Mouse (Mus musculus) limb, embryonic 12.5 days (tissue): ENCODE data around the gene Trmt2a. TPM values are rescaled to one million over a fixed set of nuclear protein-coding genes. Genes with fewer than 3 reads are reported as not detected.
"Not testable (repeated sequence)": the region's sequence is repeated elsewhere in the genome, so short reads cannot be mapped to it uniquely, and the experiment has no call there.

Experiments used
- ATAC-seq: fragments of 200-750 bp; cut with Nextera tagmentation; 2 replicates; pipeline ENCODE4 v1.8.0; 2017; ENCODE audit warnings: low read depth, moderate TSS enrichment; ENCODE audit not compliant: insufficient number of reproducible peaks, insufficient read depth, low FRiP score, low TSS enrichment
- H3K27ac ChIP-seq: fragments of 300-500 bp; sonication (generic); 2 replicates; pipeline ENCODE4 v1.5.1; 2016; ENCODE audit warnings: mild to moderate bottlenecking, moderate library complexity
- H3K27me3 ChIP-seq: fragments of 300-500 bp; sonication (generic); 2 replicates; pipeline ENCODE4 v1.6.1; 2016; ENCODE audit warnings: mild to moderate bottlenecking, moderate library complexity
- H3K36me3 ChIP-seq: fragments of 300-500 bp; sonication (generic); 2 replicates; pipeline ENCODE4 v1.6.1; 2016; ENCODE audit warnings: mild to moderate bottlenecking, moderate library complexity
- H3K4me1 ChIP-seq: fragments of 300-500 bp; sonication (generic); replicated peaks from 2 replicates; pipeline ENCODE4 v1.6.1; 2016
- H3K4me2 ChIP-seq: fragments of 300-500 bp; sonication (generic); 2 replicates; pipeline ENCODE4 v1.6.1; 2016; ENCODE audit warnings: mild to moderate bottlenecking, moderate library complexity
- H3K4me3 ChIP-seq: fragments of 300-500 bp; sonication (generic); replicated peaks from 2 replicates; pipeline ENCODE4 v1.5.1; 2016; ENCODE audit warnings: mild to moderate bottlenecking
- H3K9ac ChIP-seq: fragments of 300-500 bp; sonication (generic); replicated peaks from 2 replicates; pipeline ENCODE4 v1.6.1; 2016; ENCODE audit warnings: mild to moderate bottlenecking, moderate library complexity
- H3K9me3 ChIP-seq: fragments of 300-500 bp; sonication (generic); 2 replicates; pipeline ENCODE4 v1.6.1; 2016; ENCODE audit warnings: mild to moderate bottlenecking, moderate library complexity
- WGBS: fragments of 180-500 bp; shearing (Covaris S2); methylation state at CpG from one replicate; pipeline ENCODE4 v1.1.7; 2016; 5-methylcytosine and 5-hydroxymethylcytosine counted together
- polyA plus RNA-seq: library from polyadenylated mRNA; unstranded; fragments of >200 nt; fragmentation: Nextera tagmentation; extraction: Ambion mirVana; gene quantifications from 2 replicates; pipeline ENCODE4 v1.2.1, GENCODE M21; 2016

Gene Trmt2a
- polyA plus RNA-seq, 1 experiment from 2014 or later: 122 TPM

GRCm38 (mm10) chr16:18250828-18251790 is 2.6 kb downstream of the Trmt2a start:
- 72% methylated on average over 10 of the region's 10 CpGs for WGBS
- Histone ChIP-seq H3K27me3 (no peaks in the 10 kb centered on the region), H3K9me3 (no peaks in the 10 kb centered on the region), H3K4me3 (peak overlapping the region; percentile 92), H3K27ac (peak overlapping the region; percentile 47; the same call in 1 of the 2 replicates), H3K9ac (peak overlapping the region; percentile 97), H3K36me3 (peaks cover 69% of the 10 kb centered on the region), H3K4me1 (peaks cover 34% of the 10 kb centered on the region), H3K4me2 (peak overlapping the region; percentile 95)
- ATAC-seq: no peak

DNA sequence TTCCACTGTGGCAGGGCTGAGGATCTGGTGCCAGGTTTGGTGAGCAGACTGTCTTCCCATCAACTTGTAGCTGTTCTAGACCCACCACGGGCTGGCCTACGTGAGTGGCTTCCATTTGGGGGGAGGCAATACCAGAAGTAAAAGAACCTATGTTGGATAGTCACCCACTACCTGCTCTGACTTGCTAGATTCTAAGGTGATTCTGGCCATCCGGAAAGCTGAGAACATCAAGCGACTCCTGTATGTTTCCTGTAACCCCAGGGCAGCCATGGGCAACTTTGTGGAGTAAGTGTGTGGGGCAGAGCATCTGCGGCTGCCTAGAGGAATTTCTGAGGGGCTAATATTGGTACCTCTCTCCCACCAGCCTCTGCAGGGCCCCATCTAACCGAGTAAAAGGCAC is 4.3 kb downstream of the Trmt2a start:
- Histone ChIP-seq H3K4me1 (peaks cover 23% of the 10 kb centered on the region), H3K9ac (no peak overlapping the region), H3K36me3 (peaks cover 74% of the 10 kb centered on the region), H3K4me3 (no peak overlapping the region), H3K27me3 (no peaks in the 10 kb centered on the region), H3K9me3 (no peaks in the 10 kb centered on the region), H3K27ac (no peak overlapping the region), H3K4me2 (no peak overlapping the region)
- no peak for ATAC-seq
- WGBS: 91% methylated on average over 6 of the region's 6 CpGs

GRCm38 (mm10) chr16:18253866-18254265 is 5.4 kb downstream of the Trmt2a start:
- peaks cover 84% of the 10 kb centered on the region for H3K36me3 ChIP-seq
- H3K9ac ChIP-seq: no peak overlapping the region
- H3K9me3 ChIP-seq: no peaks in the 10 kb centered on the region
- peaks cover 23% of the 10 kb centered on the region for H3K4me1 ChIP-seq
- WGBS: 94% methylated on average over 1 of the region's 1 CpGs
- ATAC-seq: no peak
- no peaks in the 10 kb centered on the region for H3K27me3 ChIP-seq
- no peak overlapping the region for H3K4me2 ChIP-seq
- no peak overlapping the region for H3K27ac ChIP-seq
- H3K4me3 ChIP-seq: no peak overlapping the region

DNA sequence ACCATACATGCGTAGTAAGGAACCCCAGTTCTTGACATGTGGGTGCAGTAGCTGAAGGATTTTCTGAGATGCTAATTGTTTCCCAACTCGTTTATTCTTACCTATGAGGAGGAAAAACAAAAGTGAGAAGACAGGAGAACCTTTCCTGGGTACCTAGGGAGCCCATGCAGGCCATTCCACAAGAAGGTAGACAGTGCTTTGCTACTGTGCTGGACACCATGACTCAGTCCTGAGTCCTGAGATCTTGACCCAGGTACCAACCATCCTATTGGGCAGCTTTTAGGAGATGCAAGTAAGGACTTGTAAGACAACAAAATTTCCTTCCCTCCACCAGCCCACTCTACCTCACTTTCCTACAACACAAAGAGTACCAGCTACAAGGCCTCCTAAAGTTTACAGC is 9.7 kb downstream of the Trmt2a start, which contains the start of gene Gm49776:
Gene Gm49776, minus strand, starts transcription at position 101 of the 400 bp plus-strand sequence.
- 91% methylated on average over 2 of the region's 2 CpGs for WGBS

DNA sequence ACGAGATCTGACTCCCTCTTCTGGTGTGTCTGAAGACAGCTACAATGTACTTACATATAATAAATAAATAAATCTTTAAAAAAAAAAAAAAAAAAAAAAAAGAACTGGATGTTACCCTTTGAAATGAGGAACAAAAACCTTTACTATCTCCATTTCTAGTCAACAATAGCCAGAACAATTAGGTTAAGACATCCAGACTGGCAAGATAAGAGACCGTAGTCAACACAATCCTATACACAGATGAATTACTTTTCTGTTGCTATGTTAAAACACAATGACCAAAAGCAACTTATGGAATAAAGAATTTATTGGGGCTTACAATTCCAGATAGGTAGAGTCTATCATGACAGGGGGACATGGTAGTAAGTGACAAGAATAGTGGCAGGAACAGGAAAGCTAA is 16.5 kb downstream of the Trmt2a start:
- Histone ChIP-seq H3K27ac (no peak overlapping the region), H3K4me3 (no peak overlapping the region), H3K27me3 (no peaks in the 10 kb centered on the region), H3K4me1 (no peaks in the 10 kb centered on the region), H3K36me3 (peaks cover 94% of the 10 kb centered on the region), H3K4me2 (no peak overlapping the region), H3K9me3 (no peaks in the 10 kb centered on the region), H3K9ac (no peak overlapping the region)
- 91% methylated on average over 2 of the region's 2 CpGs for WGBS
- ATAC-seq: no peak

More for the DNA sequence above, 9.7 kb downstream of the Trmt2a start, which contains the start of gene Gm49776:
- no peaks in the 10 kb centered on the region for H3K4me1 ChIP-seq
- no peak within 1 kb of the TSS for H3K27ac ChIP-seq
- no peak within 1 kb of the TSS for H3K4me2 ChIP-seq
- no peaks in the 10 kb centered on the region for H3K27me3 ChIP-seq
- no peak within 1 kb of the TSS for H3K9ac ChIP-seq
- H3K36me3 ChIP-seq: peaks cover 96% of the 10 kb centered on the region
- no peak within 1 kb of the TSS for H3K4me3 ChIP-seq
- H3K9me3 ChIP-seq: no peaks in the 10 kb centered on the region
- ATAC-seq: no peak

GRCm38 (mm10) chr16:18268182-18268581 is 19.7 kb downstream of the Trmt2a start:
- H3K9ac ChIP-seq: no peak overlapping the region
- H3K4me2 ChIP-seq: no peak overlapping the region
- WGBS: 95% methylated on average over 5 of the region's 5 CpGs
- ATAC-seq: no peak
- no peaks in the 10 kb centered on the region for H3K27me3 ChIP-seq
- H3K36me3 ChIP-seq: peaks cover 96% of the 10 kb centered on the region
- H3K4me1 ChIP-seq: no peaks in the 10 kb centered on the region
- no peaks in the 10 kb centered on the region for H3K9me3 ChIP-seq
- no peak overlapping the region for H3K27ac ChIP-seq
- H3K4me3 ChIP-seq: no peak overlapping the region

DNA sequence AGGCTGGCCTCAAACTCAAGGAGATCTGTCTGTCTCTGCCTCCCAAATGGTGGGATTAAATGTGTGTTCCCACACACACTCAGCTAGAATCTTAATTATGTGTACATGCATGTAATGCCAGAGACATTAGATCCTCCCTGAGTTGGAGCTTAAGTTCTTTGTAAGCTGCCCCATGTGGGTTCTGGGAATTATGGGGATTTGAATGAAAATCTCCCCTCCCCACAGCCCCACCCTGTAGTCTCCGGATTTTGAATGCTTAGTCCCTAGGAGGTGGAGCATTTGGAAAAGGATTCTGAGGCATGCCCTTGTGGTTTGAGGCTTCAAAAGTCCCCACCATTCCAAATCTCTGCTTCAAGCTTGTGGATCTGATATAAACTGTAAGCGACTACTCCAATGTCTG is 26.7 kb downstream of the Trmt2a start:
- Histone ChIP-seq H3K36me3 (peaks cover 94% of the 10 kb centered on the region), H3K4me3 (no peak overlapping the region), H3K27me3 (no peaks in the 10 kb centered on the region), H3K4me2 (no peak overlapping the region), H3K9ac (no peak overlapping the region), H3K9me3 (no peaks in the 10 kb centered on the region), H3K4me1 (no peaks in the 10 kb centered on the region), H3K27ac (no peak overlapping the region)
- 88% methylated on average over 2 of the region's 2 CpGs for WGBS
- no peak for ATAC-seq

DNA sequence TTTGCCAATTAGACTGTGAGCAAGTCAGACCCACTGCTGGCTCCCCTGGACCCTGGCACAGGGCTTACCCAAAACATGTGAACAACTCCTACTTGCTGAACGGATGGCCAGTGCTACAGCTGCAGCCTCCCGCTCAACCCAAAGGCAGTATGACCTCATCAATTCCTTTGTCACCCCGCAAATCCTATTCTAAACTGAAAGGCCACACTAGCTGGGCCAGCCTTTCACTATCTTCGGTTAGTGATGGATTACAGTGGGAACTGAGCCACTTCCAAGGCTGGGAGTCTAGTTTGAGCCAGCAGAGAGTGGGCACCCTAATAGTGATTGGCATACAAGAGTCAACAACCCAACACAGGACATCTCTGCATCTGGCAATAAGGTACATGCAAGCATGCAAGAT is 39.7 kb downstream of the Trmt2a start:
- Histone ChIP-seq H3K4me1 (peaks cover 28% of the 10 kb centered on the region), H3K4me2 (peak overlapping the region; percentile 97), H3K27ac (peak overlapping the region; percentile 91), H3K9me3 (no peaks in the 10 kb centered on the region), H3K4me3 (peak overlapping the region; percentile 94), H3K27me3 (no peaks in the 10 kb centered on the region), H3K9ac (peak overlapping the region; percentile 97), H3K36me3 (peaks cover 43% of the 10 kb centered on the region)
- 1% methylated on average over 4 of the region's 4 CpGs for WGBS
- ATAC-seq: no peak

DNA sequence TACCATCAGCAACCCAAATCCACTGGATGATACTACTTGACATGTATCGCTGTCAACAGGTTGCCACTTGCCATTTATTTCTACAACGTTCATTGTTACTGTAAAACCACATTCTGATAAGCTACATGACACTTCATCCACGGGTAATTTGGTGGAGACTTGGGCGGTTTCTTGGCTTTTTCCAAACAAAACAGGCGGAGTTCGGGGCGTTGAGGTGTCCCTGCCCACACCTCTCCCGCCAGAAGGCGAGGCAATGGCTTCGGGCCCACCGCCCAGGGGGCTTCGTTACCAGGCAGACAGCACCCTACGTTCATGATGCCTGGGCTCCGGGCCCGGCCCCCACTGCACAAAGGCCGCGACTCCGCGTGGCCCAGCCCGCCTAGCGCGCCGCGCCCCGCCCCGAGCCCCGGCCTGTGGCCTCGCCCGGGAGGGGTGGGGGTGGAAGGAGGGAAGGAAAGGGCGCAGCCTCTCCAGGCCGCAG is 40.1 kb downstream of the Trmt2a start:
- Histone ChIP-seq H3K27ac (peak overlapping the region; percentile 91), H3K4me2 (peak overlapping the region; percentile 97), H3K36me3 (peaks cover 38% of the 10 kb centered on the region), H3K4me1 (peaks cover 28% of the 10 kb centered on the region), H3K9me3 (no peaks in the 10 kb centered on the region), H3K4me3 (peak overlapping the region; percentile 94), H3K27me3 (no peaks in the 10 kb centered on the region), H3K9ac (peak overlapping the region; percentile 97)
- 1% methylated on average over 28 of the region's 31 CpGs for WGBS
- peak; percentile 89 for ATAC-seq

DNA sequence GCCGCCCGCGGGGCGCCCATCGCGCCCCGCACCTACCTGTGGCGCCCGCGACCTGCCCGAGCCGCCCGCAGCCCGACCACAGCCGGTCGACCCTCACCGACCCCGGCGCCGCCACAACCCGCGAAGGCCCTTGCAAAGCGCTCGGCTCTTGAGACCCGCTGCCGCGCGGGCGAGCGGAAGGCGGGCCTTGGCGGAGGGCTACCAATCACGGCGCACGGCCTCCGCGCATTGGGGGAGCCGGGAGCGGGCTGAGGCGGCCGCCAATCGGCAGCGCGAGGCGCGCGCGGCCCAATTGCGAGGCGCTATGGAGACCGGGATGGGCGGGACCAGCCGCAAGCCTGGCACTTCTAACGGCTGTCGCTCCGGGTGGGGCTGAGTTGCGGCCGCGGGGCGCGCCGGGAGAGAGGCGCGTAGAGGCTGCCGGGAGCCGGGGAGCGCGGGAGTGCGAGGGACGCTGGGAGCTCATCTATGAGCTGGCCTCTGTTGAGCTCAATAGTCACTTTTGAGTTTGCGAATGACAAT is 40.6 kb downstream of the Trmt2a start, which contains the start of gene Dgcr8:
Gene Dgcr8, minus strand, starts transcription at position 180 of the 522 bp plus-strand sequence.
- Histone ChIP-seq H3K36me3 (peaks cover 33% of the 10 kb centered on the region), H3K9me3 (no peaks in the 10 kb centered on the region), H3K27ac (peak within 1 kb of the TSS; percentile 91), H3K4me1 (peaks cover 28% of the 10 kb centered on the region), H3K9ac (peak within 1 kb of the TSS; percentile 97), H3K27me3 (no peaks in the 10 kb centered on the region), H3K4me2 (peak within 1 kb of the TSS; percentile 97), H3K4me3 (peak within 1 kb of the TSS; percentile 94)
- peak; percentile 99 for ATAC-seq
- WGBS: under 1% methylated on average over 56 of the region's 71 CpGs

GRCm38 (mm10) chr16:18289614-18290013 is 41.1 kb downstream of the Trmt2a start:
- H3K27me3 ChIP-seq, H3K9me3 ChIP-seq: not testable (repeated sequence)
- peak overlapping the region; percentile 97 for H3K4me2 ChIP-seq
- 3% methylated on average over 10 of the region's 10 CpGs for WGBS
- H3K36me3 ChIP-seq: peaks cover 29% of the 10 kb centered on the region
- ATAC-seq: peak; percentile 6; the same call in 1 of the 2 replicates
- H3K9ac ChIP-seq: peak overlapping the region; percentile 97; the same call in 1 of the 2 replicates
- peak overlapping the region; percentile 70; the same call in 1 of the 2 replicates for H3K27ac ChIP-seq
- H3K4me1 ChIP-seq: peaks cover 28% of the 10 kb centered on the region
- H3K4me3 ChIP-seq: peak overlapping the region; percentile 94
